Mouse (Mus musculus) limb, embryonic 14.5 days (tissue): Measurements from ENCODE around the gene Slc39a13. TPM values are rescaled to one million over a fixed set of nuclear protein-coding genes. Genes with fewer than 3 reads are reported as not detected.

Source experiments
- ATAC-seq: fragments of 200-750 bp; cut with Nextera tagmentation; 2 replicates; pipeline ENCODE4 v1.8.0; 2017; ENCODE audit warnings: low read depth, moderate number of reproducible peaks, moderate TSS enrichment; ENCODE audit not compliant: low FRiP score
- DNase-seq: peaks from one replicate; pipeline ENCODE4 v3.0.0-alpha.2; 2015; ENCODE audit warnings: low spot score
- H3K27ac ChIP-seq: fragments of 300-500 bp; sonication (generic); replicated peaks from 2 replicates; pipeline ENCODE4 v1.5.1; 2014; ENCODE audit warnings: low read depth, mild to moderate bottlenecking, low read length, moderate library complexity, mixed read lengths
- H3K27me3 ChIP-seq: fragments of 300-500 bp; sonication (generic); 2 replicates; pipeline ENCODE4 v1.6.1; 2014; ENCODE audit warnings: low read length, mixed read lengths; ENCODE audit not compliant: control insufficient read depth, insufficient read depth
- H3K36me3 ChIP-seq: fragments of 300-500 bp; sonication (generic); 2 replicates; pipeline ENCODE4 v1.6.1; 2014; ENCODE audit warnings: mild to moderate bottlenecking, low read length, moderate library complexity, mixed read lengths; ENCODE audit not compliant: control insufficient read depth, insufficient read depth
- H3K4me1 ChIP-seq: fragments of 300-500 bp; sonication (generic); 2 replicates; pipeline ENCODE4 v1.6.1; 2014; ENCODE audit warnings: antibody characterized with exemption, low read length, mixed read lengths; ENCODE audit not compliant: control insufficient read depth, insufficient read depth
- H3K4me2 ChIP-seq: fragments of 300-500 bp; sonication (generic); replicated peaks from 2 replicates; pipeline ENCODE4 v1.6.1; 2014; ENCODE audit warnings: low read depth, mild to moderate bottlenecking, low read length, moderate library complexity; ENCODE audit not compliant: severe bottlenecking
- H3K4me3 ChIP-seq: fragments of 300-500 bp; sonication (generic); replicated peaks from 2 replicates; pipeline ENCODE4 v1.5.1; 2014; ENCODE audit warnings: low read length
- H3K9ac ChIP-seq: fragments of 300-500 bp; sonication (generic); 2 replicates; pipeline ENCODE4 v1.6.1; 2014; ENCODE audit warnings: mild to moderate bottlenecking, low read depth, low read length, moderate library complexity; ENCODE audit not compliant: severe bottlenecking
- H3K9me3 ChIP-seq: fragments of 300-500 bp; sonication (generic); 2 replicates; pipeline ENCODE4 v1.6.1; 2016; ENCODE audit warnings: low read length; ENCODE audit not compliant: control insufficient read depth
- POLR2A ChIP-seq: fragments of 200-500 bp; IDR thresholded peaks from 2 replicates; pipeline ENCODE4 v1.8.0; 2012; ENCODE audit warnings: inconsistent platforms, mild to moderate bottlenecking, moderate library complexity, borderline replicate concordance; ENCODE audit not compliant: insufficient read depth, insufficient read length; ENCODE audit errors: extremely low read depth
- WGBS: fragments of 180-500 bp; shearing (Covaris S2); extraction: QIAGEN DNeasy Blood & Tissue Kit; methylation state at CpG from one replicate; pipeline ENCODE4 v1.1.7; 2014; 5-methylcytosine and 5-hydroxymethylcytosine counted together
- polyA plus RNA-seq, 2 experiments: library from polyadenylated mRNA; depleted of rRNA in 1 of 2; stranded (reverse) in 1 of 2; unstranded in 1 of 2; fragments of >200 nt; fragmentation: Nextera tagmentation in 1 of 2; extraction: Ambion mirVana in 1 of 2; gene quantifications; 2 replicates each; pipeline versions ENCODE4 v1.2.1 to v1.2.3; 2012 to 2014

The Slc39a13 gene
- polyA plus RNA-seq, 2 experiments = 63.3 to 143 TPM

GRCm38 (mm10) chr2:91042651-91043398 lies 27.4 kb downstream of the Slc39a13 start:
- no peaks in the 10 kb centered on the region for H3K9me3 ChIP-seq
- no peak overlapping the region for H3K4me2 ChIP-seq
- no peak overlapping the region for H3K27ac ChIP-seq
- WGBS = 72% methylated on average over 20 of the region's 21 CpGs
- no peaks in the 10 kb centered on the region for H3K27me3 ChIP-seq
- no peaks in the 10 kb centered on the region for H3K36me3 ChIP-seq
- TF ChIP-seq POLR2A = no peak
- H3K4me1 ChIP-seq = no peaks in the 10 kb centered on the region
- no peak overlapping the region for H3K9ac ChIP-seq
- DNase-seq (no peak), ATAC-seq (no peak)
- no peak overlapping the region for H3K4me3 ChIP-seq

GRCm38 (mm10) chr2:91041786-91042185 lies 28.4 kb downstream of the Slc39a13 start:
- Histone ChIP-seq H3K27me3 (no peaks in the 10 kb centered on the region), H3K27ac (no peak overlapping the region), H3K9ac (no peak overlapping the region), H3K4me3 (no peak overlapping the region), H3K9me3 (no peaks in the 10 kb centered on the region), H3K4me2 (no peak overlapping the region), H3K36me3 (no peaks in the 10 kb centered on the region), H3K4me1 (no peaks in the 10 kb centered on the region)
- DNase-seq (no peak), ATAC-seq (no peak)
- WGBS = 76% methylated on average over 8 of the region's 8 CpGs
- no peak for TF ChIP-seq POLR2A

- WGBS = 61% methylated on average over 9 of the region's 9 CpGs
- peak; percentile 81 for ATAC-seq
- peak; percentile 50 for DNase-seq
- no peak within 1 kb of the TSS; the same call in 1 of the 2 replicates for H3K4me2 ChIP-seq
- no peak within 1 kb of the TSS for H3K27ac ChIP-seq
- H3K36me3 ChIP-seq = no peaks in the 10 kb centered on the region
- TF ChIP-seq POLR2A = no peak
- no peaks in the 10 kb centered on the region for H3K9me3 ChIP-seq
- no peak within 1 kb of the TSS for H3K9ac ChIP-seq
- no peaks in the 10 kb centered on the region for H3K27me3 ChIP-seq
- no peaks in the 10 kb centered on the region for H3K4me1 ChIP-seq
- H3K4me3 ChIP-seq = no peak within 1 kb of the TSS
Observed at GRCm38 (mm10) chr2:91035385-91035784, 34.8 kb downstream of the Slc39a13 start, which contains the start of gene Rapsn. Gene Rapsn (plus strand): TSS chr2:91035620.

- 17% methylated on average over 3 of the region's 3 CpGs for WGBS
- ATAC-seq (no peak), DNase-seq (no peak)
- TF ChIP-seq POLR2A = no peak
- Histone ChIP-seq H3K4me2 (no peak overlapping the region), H3K36me3 (no peaks in the 10 kb centered on the region), H3K4me3 (no peak overlapping the region), H3K27ac (no peak overlapping the region), H3K27me3 (no peaks in the 10 kb centered on the region), H3K4me1 (no peaks in the 10 kb centered on the region), H3K9me3 (no peaks in the 10 kb centered on the region), H3K9ac (no peak overlapping the region)
Observed at GRCm38 (mm10) chr2:91033000-91033399, 37.2 kb downstream of the Slc39a13 start.

GRCm38 (mm10) chr2:91031216-91031615 lies 39.0 kb downstream of the Slc39a13 start:
- H3K27me3 ChIP-seq = no peaks in the 10 kb centered on the region
- H3K36me3 ChIP-seq = no peaks in the 10 kb centered on the region
- ATAC-seq = no peak
- no peaks in the 10 kb centered on the region for H3K4me1 ChIP-seq
- DNase-seq = no peak
- no peak overlapping the region for H3K4me3 ChIP-seq
- TF ChIP-seq POLR2A = no peak
- H3K27ac ChIP-seq = no peak overlapping the region
- no peak overlapping the region for H3K9ac ChIP-seq
- WGBS = 87% methylated on average over 4 of the region's 4 CpGs
- H3K4me2 ChIP-seq = no peak overlapping the region
- no peaks in the 10 kb centered on the region for H3K9me3 ChIP-seq
